Mouse (Mus musculus) olfactory bulb, adult 2 months (tissue): ENCODE data around the gene Sds. TPM values are rescaled to one million over a fixed set of nuclear protein-coding genes. Genes with fewer than 3 reads are reported as not detected.

ENCODE experiments used
- H3K27ac ChIP-seq: fragments of 200-500 bp; 2 replicates; pipeline ENCODE4 v1.5.1; 2012; ENCODE audit warnings: low read depth, low read length; ENCODE audit not compliant: insufficient read depth
- H3K4me1 ChIP-seq: fragments of 200-500 bp; 2 replicates; pipeline ENCODE4 v1.6.1; 2012; ENCODE audit warnings: low read length; ENCODE audit not compliant: control insufficient read depth, insufficient read depth
- H3K4me3 ChIP-seq: fragments of 200-500 bp; 2 replicates; pipeline ENCODE4 v1.5.1; 2012; ENCODE audit warnings: mild to moderate bottlenecking, low read depth, low read length, moderate library complexity; ENCODE audit not compliant: insufficient read depth
- CTCF ChIP-seq: fragments of 200-500 bp; IDR thresholded peaks from 2 replicates; pipeline ENCODE4 v1.5.1; 2012; ENCODE audit warnings: low read depth, mild to moderate bottlenecking, low read length, moderate library complexity; ENCODE audit not compliant: insufficient read depth
- POLR2A ChIP-seq: fragments of 200-500 bp; IDR thresholded peaks from 2 replicates; pipeline ENCODE4 v1.6.1; 2012; ENCODE audit warnings: mild to moderate bottlenecking, low read depth, low read length, moderate library complexity; ENCODE audit not compliant: insufficient read depth
- WGBS: fragments of 180-500 bp; shearing (Covaris S2); methylation state at CpG from one replicate; pipeline ENCODE4 v1.1.7; 2018; 5-methylcytosine and 5-hydroxymethylcytosine counted together
- polyA plus RNA-seq: library from polyadenylated mRNA; stranded (reverse); fragments of >200 nt; gene quantifications from 2 replicates; pipeline ENCODE4 v1.2.4, GENCODE M21; 2012; ENCODE audit warnings: low replicate concordance; ENCODE audit not compliant: missing spikeins, insufficient read depth, insufficient read length

Sds gene
- polyA plus RNA-seq, 1 experiment: not detected

DNA sequence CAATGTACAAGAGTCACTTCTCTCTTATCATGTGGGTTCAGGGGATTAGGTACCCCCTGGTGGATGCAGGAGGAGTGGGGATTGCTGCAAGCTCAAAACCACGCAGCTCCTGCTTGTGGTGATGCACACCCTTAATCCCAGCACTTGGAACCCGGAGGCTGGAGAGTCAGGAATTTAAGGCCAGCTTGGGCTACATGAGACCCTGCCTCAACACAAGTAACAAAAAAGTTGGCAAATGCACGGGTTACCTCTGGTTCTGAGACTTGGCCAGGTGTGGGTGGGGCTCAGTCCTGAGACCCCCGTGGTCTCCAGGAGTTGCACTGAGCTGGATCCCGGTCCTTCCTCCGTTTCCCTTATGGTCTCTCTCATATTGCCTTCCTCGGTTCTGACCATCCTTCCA is 39.1 kb downstream of the Sds start:
- 84% methylated on average over 7 of the region's 7 CpGs for WGBS

DNA sequence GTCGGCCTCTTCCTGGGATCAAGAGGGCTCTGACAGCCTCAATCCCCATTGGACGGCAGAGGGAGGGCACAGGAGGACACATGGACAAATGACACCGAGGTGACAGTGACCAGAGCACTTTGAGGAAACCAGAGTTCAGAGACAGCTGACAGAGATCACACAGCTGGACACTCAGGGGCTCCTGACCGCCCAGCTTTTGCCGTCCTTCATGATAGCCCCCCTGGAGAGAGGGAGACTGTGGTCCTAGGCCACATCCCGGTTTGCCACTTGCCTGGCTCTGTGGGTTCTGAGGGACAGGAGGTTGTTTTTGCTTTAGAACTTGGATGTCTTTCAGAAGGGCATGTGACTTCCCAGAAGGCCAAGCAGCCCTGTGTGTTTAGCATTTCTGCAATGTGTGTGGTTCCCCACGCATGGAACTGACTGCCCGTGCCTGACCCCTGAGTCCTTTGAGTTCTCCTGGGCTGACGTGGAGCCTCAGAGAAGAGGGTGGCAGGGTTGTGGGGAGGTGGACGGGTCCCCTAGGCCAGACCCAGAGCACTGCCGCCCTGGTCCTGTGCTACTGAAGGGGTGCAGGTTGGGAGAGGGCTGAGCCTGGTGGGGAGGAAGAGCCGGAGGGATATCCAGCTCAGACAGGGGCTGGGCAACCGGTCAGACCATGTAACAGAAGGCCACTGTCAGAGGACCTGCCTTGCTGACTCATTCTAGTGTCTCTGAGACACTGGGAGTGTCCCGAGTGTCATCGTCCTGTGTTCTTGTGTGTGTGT is 40.1 kb downstream of the Sds start:
- WGBS: 67% methylated on average over 15 of the region's 15 CpGs
- H3K27ac ChIP-seq: 0 out of 2 replicates have a peak overlapping the region, but pooled peaks have one; percentile 25
- TF ChIP-seq CTCF (no peak), POLR2A (no peak)
- H3K4me1 ChIP-seq: peaks cover 8% of the 10 kb centered on the region; the same call in 1 of the 2 replicates
- no peak overlapping the region for H3K4me3 ChIP-seq

More for the DNA sequence above, 39.1 kb downstream of the Sds start:
- no peak overlapping the region for H3K27ac ChIP-seq
- H3K4me1 ChIP-seq: peaks cover 15% of the 10 kb centered on the region
- no peak overlapping the region for H3K4me3 ChIP-seq
- TF ChIP-seq CTCF (no peak), POLR2A (no peak)

DNA sequence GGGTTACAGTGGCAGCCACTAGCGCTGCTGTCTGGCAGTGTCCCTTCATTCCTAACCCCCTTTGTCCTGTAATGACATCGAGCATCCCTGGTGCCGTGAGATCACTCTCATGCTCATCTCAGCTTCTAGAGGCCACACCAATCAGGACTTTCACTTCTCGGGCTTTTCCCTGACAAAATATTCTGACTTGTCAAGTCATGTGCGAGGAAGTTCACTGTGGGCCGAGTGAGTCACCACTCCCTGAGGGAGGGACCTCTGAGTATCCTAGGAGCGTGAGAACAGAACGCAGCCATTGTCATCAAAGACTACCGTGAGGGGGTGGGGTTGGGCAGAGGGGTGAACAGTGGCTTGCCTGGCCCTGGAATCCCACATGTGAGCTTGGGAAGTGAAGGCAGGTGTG is 41.2 kb downstream of the Sds start:
- H3K27ac ChIP-seq: no peak overlapping the region
- H3K4me1 ChIP-seq: peaks cover 7% of the 10 kb centered on the region; the same call in 1 of the 2 replicates
- no peak for TF ChIP-seq CTCF
- no peak for TF ChIP-seq POLR2A
- 61% methylated on average over 9 of the region's 9 CpGs for WGBS
- no peak overlapping the region for H3K4me3 ChIP-seq

DNA sequence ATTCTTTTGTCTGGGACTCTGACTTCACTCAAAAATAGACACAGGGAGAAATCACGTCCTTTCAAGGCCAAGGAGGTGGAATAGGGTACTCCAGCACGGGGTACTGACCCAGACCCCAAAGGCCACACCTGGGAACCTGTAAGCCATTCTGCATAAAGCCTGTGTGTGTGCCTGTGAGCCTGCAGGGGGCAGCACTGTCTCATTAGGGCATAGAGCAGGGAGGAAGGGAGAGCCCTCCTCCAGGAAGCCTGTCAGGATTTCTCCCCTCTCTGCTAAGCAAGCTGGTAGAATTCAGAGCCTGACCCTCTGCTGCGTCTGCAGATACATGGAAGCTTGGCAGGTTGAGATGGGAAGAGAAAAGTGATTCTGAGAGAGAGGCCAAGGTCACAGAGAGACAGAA is 46.3 kb downstream of the Sds start:
- peaks cover 1% of the 10 kb centered on the region; the same call in 1 of the 2 replicates for H3K4me1 ChIP-seq
- H3K27ac ChIP-seq: no peak overlapping the region
- 86% methylated on average over 3 of the region's 3 CpGs for whole genome bisulfite sequencing
- no peak for TF ChIP-seq CTCF
- TF ChIP-seq POLR2A: no peak
- no peak overlapping the region for H3K4me3 ChIP-seq

DNA sequence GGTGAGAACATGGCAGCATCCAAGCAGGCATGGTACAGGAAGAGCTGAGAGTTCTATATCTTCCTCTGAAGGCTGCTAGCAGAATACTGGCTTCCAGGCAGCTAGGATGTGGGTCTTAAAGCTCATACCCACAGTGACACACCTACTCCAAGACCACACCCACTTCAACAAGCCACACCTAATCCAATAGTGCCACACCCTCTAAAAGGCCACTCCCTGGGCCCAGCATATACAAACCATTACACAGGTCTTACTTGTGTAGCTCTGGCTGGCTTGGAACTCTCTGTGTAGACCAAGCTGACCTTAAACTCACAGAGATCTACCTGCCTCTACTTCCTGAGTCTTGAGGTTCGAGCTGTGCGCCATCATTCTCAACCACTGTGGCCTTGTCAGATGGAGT is 48.4 kb downstream of the Sds start:
- no peaks in the 10 kb centered on the region for H3K4me1 ChIP-seq
- H3K27ac ChIP-seq: no peak overlapping the region
- H3K4me3 ChIP-seq: no peak overlapping the region
- TF ChIP-seq CTCF (no peak), POLR2A (no peak)
- WGBS: 95% methylated on average over 2 of the region's 2 CpGs

DNA sequence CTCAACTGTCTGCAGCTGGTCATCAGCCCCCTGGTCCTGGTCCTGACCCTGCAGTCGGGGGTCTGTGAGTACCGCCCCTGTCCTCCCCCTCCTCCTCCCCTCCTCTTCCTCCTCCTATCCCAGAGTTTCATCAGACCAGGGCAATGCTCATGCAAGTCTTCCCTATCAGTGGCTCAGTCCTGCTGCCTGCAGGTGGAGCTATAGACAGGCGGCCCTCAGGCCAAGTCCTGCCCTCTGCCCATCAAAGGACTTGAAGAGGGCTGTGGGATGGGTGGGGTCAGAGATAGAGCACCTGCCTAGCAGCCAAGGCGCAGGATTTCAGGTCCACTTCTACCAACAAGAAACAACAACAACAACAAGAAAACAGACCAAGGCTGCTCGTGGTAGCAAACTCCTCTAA is 49.4 kb downstream of the Sds start:
- Histone ChIP-seq H3K27ac (no peak overlapping the region), H3K4me3 (no peak overlapping the region), H3K4me1 (no peaks in the 10 kb centered on the region)
- TF ChIP-seq POLR2A (no peak), CTCF (no peak)
- WGBS: 50% methylated on average over 5 of the region's 5 CpGs

DNA sequence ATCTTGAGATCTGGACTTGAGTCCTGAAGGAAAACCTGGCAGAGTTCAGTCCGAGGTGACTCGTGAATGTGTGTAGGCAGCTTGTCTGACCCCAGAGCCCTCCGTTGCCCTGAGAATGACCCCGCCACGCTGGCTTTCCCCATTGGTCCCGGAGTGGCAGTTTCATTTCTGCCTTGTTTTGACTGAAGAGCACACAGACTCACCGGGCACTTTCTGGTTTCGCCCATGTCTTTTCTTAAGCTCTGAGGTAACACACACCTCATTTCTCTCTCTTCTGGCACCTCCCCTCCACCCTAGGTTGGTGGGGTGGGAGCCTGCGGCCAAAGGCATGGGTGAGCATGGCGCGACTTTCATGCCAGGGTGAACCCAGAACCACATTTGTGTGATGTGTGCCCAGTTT is 50.0 kb downstream of the Sds start:
- Histone ChIP-seq H3K4me3 (no peak overlapping the region), H3K4me1 (no peaks in the 10 kb centered on the region), H3K27ac (no peak overlapping the region)
- WGBS: 87% methylated on average over 11 of the region's 11 CpGs
- TF ChIP-seq CTCF (no peak), POLR2A (no peak)

DNA sequence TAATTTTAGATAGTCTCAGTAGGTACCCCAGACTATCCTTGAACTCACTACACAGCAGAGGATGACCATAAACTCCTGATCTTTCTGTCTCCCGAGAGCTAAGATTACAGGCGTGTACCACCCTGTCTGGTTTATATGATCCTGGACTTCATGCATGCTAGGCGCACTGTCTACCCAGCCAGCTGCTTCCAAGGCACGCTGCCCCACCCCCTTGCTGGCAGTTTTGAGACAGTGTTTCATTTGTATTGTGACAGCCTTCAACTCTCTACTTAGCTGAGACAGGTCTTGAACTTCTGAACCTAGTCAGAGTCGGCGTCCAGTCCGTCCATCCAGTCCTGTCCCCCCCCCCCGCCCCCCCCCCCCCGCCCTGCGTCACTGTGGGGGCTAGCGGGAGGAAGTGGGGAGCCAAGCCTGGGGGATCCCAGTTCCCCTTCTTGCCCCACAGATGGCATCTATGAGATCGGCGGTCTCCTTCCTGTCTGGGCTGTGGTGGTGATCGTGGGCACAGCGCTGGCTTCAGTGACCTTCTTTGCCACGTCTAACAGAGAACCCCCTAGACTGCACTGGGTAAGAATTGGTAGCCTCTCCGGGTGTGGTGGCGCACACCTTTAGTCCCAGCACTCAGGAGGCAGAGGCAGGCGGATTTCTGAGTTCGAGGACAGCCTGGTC is 51.1 kb downstream of the Sds start:
- no peak for TF ChIP-seq CTCF
- no peak for TF ChIP-seq POLR2A
- H3K4me3 ChIP-seq: no peak overlapping the region
- 0 out of 2 replicates have a peak, but pooled peaks cover under 1% of the 10 kb centered on the region for H3K4me1 ChIP-seq
- 81% methylated on average over 17 of the region's 20 CpGs for WGBS
- H3K27ac ChIP-seq: no peak overlapping the region

DNA sequence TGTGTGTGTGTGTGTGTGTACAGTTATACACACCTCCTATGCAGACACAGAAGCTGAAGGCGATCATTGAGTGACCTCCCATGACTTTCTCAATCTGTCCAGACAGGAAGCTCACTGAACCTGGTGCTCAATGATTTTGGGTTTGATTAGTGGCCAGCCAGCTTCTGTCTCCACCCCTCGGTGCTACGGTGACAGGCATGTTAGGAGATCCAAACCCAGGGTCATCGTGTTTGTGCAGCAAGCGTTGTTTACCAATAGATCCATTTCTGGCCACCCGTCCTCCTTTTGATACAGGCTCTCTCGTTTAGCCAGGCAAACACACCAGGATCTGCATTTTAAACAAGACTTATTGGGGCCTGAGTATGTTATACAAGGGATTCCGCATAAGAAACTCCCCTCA is 55.3 kb downstream of the Sds start:
- TF ChIP-seq CTCF (no peak), POLR2A (no peak)
- H3K27ac ChIP-seq: no peak overlapping the region
- WGBS: 79% methylated on average over 8 of the region's 8 CpGs
- peaks cover 22% of the 10 kb centered on the region for H3K4me1 ChIP-seq
- H3K4me3 ChIP-seq: no peak overlapping the region

Other genes starting within 250 kb of the Sds start
- gene Lhx5, start 44.8 kb upstream of the Sds start, polyA plus RNA-seq: not detected in 2 replicates
- not detected in 2 replicates for gene Sdsl, start 3.7 kb upstream of the Sds start, polyA plus RNA-seq
- gene Plbd2, start 27.1 kb downstream of the Sds start, polyA plus RNA-seq: not detected in 2 replicates
- not detected in 2 replicates for gene Slc8b1, start 34.6 kb downstream of the Sds start, polyA plus RNA-seq
- gene Tpcn1, start 112.1 kb downstream of the Sds start, polyA plus RNA-seq: not detected in 2 replicates
- not detected in 2 replicates for gene Iqcd, start 112.5 kb downstream of the Sds start, polyA plus RNA-seq
- gene Rita1, start 136.1 kb downstream of the Sds start, polyA plus RNA-seq: not detected in 2 replicates
- gene Ddx54, start 136.2 kb downstream of the Sds start, polyA plus RNA-seq: not detected in 2 replicates
- gene Cfap73, start 157.7 kb downstream of the Sds start, polyA plus RNA-seq: not detected in 2 replicates
- not detected in 2 replicates for gene Rasal1, start 172.3 kb downstream of the Sds start, polyA plus RNA-seq
- gene Dtx1, start 235.4 kb downstream of the Sds start, polyA plus RNA-seq: not detected in 2 replicates